In genomic region chr10:87859453-87859852, GRCm38 (mm10) we compare ENCODE assay signal across 8 mouse cellular contexts. TPM values are rescaled to one million over a fixed set of nuclear protein-coding genes. Genes with fewer than 3 reads are reported as not detected.
DNase-seq lines count a peak whose midpoint lies in the region; ATAC-seq and TF ChIP-seq lines count a peak whose summit lies in the region.

No protein-coding gene starts in this region.

- no peak for ATAC-seq in heart, embryonic 14.5 days (ENCODE audit: insufficient number of reproducible peaks, insufficient read depth, low FRiP score, low read depth)
- ATAC-seq in embryonic facial prominence, embryonic 12.5 days (ENCODE audit: insufficient number of reproducible peaks, insufficient read depth, low FRiP score, low TSS enrichment): no peak
- ATAC-seq in intestine, embryonic 16.5 days: no peak

- no peaks in the 10 kb centered on the region for H3K9me3 ChIP-seq in heart, embryonic 14.5 days (ENCODE audit: control insufficient read depth, low read length)
- no peaks in the 10 kb centered on the region for H3K9me3 ChIP-seq in embryonic facial prominence, embryonic 12.5 days
- H3K9me3 ChIP-seq in intestine, embryonic 16.5 days (ENCODE audit: control insufficient read depth, low read length): no peaks in the 10 kb centered on the region

- peak overlapping the region; percentile 82 for H3K4me2 ChIP-seq in heart, embryonic 14.5 days (ENCODE audit: low read length)
- peak overlapping the region; percentile 64 for H3K4me2 ChIP-seq in embryonic facial prominence, embryonic 12.5 days (replicated peaks)
- H3K4me2 ChIP-seq in intestine, embryonic 16.5 days (ENCODE audit: low read depth, low read length): peak overlapping the region; percentile 73
- H3K4me2 ChIP-seq in myocyte (ENCODE audit: low read depth): peak overlapping the region; percentile 92

- peak overlapping the region; percentile 62 to 68 for H3K4me3 ChIP-seq in heart, embryonic 14.5 days (ENCODE audit: control insufficient read depth in 1 of 2, insufficient read depth in 1 of 2, low read depth in 1 of 2, low read length in 2 of 2)
- peak overlapping the region; percentile 53 for H3K4me3 ChIP-seq in embryonic facial prominence, embryonic 12.5 days
- peak overlapping the region; percentile 59 for H3K4me3 ChIP-seq in intestine, embryonic 16.5 days (ENCODE audit: low read length)
- H3K4me3 ChIP-seq in myocyte: peak overlapping the region; percentile 22

- H3K79me2 ChIP-seq in myocyte (ENCODE audit: control insufficient read depth, insufficient read depth): no peaks in the 10 kb centered on the region

- peak overlapping the region; percentile 61 to 86 for H3K27ac ChIP-seq in heart, embryonic 14.5 days (replicated peaks in 1 of 2; ENCODE audit: control insufficient read depth in 1 of 2, insufficient read depth in 1 of 2, low read depth in 2 of 2, low read length in 2 of 2)
- H3K27ac ChIP-seq in embryonic facial prominence, embryonic 12.5 days: peak overlapping the region; percentile 93
- H3K27ac ChIP-seq in intestine, embryonic 16.5 days (ENCODE audit: low read length): peak overlapping the region; percentile 81

- H3K36me3 ChIP-seq in heart, embryonic 14.5 days (ENCODE audit: control insufficient read depth, insufficient read depth, low read length): 0 out of 2 replicates have a peak, but pooled peaks cover under 1% of the 10 kb centered on the region
- no peaks in the 10 kb centered on the region for H3K36me3 ChIP-seq in embryonic facial prominence, embryonic 12.5 days
- H3K36me3 ChIP-seq in intestine, embryonic 16.5 days (ENCODE audit: control insufficient read depth, insufficient read depth, low read length): no peaks in the 10 kb centered on the region
- H3K36me3 ChIP-seq in myocyte (ENCODE audit: control insufficient read depth, insufficient read depth): no peaks in the 10 kb centered on the region

- no peak overlapping the region for H3ac ChIP-seq in myocyte (ENCODE audit: control insufficient read depth, insufficient read length)

- no peak for TF ChIP-seq POLR2A in myocyte (IDR thresholded peaks at IDR 0.05; ENCODE audit: insufficient read length, low read depth)

- 13% methylated on average over 10 of the region's 10 CpGs for WGBS in heart, embryonic 14.5 days
- 6% methylated on average over 10 of the region's 10 CpGs for WGBS in embryonic facial prominence, embryonic 12.5 days
- 3% methylated on average over 10 of the region's 10 CpGs for WGBS in intestine, embryonic 16.5 days

- H3K27me3 ChIP-seq in heart, embryonic 14.5 days (ENCODE audit: control insufficient read depth, insufficient read depth, low read length): no peaks in the 10 kb centered on the region
- no peaks in the 10 kb centered on the region for H3K27me3 ChIP-seq in embryonic facial prominence, embryonic 12.5 days
- H3K27me3 ChIP-seq in intestine, embryonic 16.5 days (replicated peaks; ENCODE audit: control insufficient read depth, insufficient read depth, low read length): no peaks in the 10 kb centered on the region
- H3K27me3 ChIP-seq in myocyte (ENCODE audit: control insufficient read depth, insufficient read depth, insufficient read length): no peaks in the 10 kb centered on the region

- peaks cover 25 to 54% of the 10 kb centered on the region in 2 experiments for H3K4me1 ChIP-seq in heart, embryonic 14.5 days (ENCODE audit: control insufficient read depth in 2 of 2, insufficient read depth in 2 of 2, low read length in 2 of 2)
- H3K4me1 ChIP-seq in embryonic facial prominence, embryonic 12.5 days: peaks cover 49% of the 10 kb centered on the region
- H3K4me1 ChIP-seq in intestine, embryonic 16.5 days (ENCODE audit: control insufficient read depth, insufficient read depth, low read length): peaks cover 14% of the 10 kb centered on the region

- H3K9ac ChIP-seq in heart, embryonic 14.5 days (ENCODE audit: low read length): peak overlapping the region; percentile 85
- peak overlapping the region; percentile 63 for H3K9ac ChIP-seq in embryonic facial prominence, embryonic 12.5 days
- peak overlapping the region; percentile 41 for H3K9ac ChIP-seq in intestine, embryonic 16.5 days (ENCODE audit: low read depth, low read length)

- no peak for DNase-seq in heart, adult 9 months (ENCODE audit: low spot score in 2 of 2)
- no peak for DNase-seq in right cerebral cortex, postnatal 36 days (ENCODE audit: low spot score in 2 of 2)
- DNase-seq in gastrocnemius, adult 18-20 months (ENCODE audit: low spot score): no peak
- no peak for DNase-seq in adrenal gland, postnatal 36 days

TF ChIP-seq in myocyte, 11 proteins besides CTCF, POLR2A, EP300 and RAD21:
- no peak for TF ChIP-seq E2F4 (IDR thresholded peaks at IDR 0.05; ENCODE audit: insufficient read depth)
- TF ChIP-seq TCF3 (IDR thresholded peaks at IDR 0.05; ENCODE audit: insufficient read length, low read depth): no peak
- TF ChIP-seq POLR2AphosphoS2 (IDR thresholded peaks at IDR 0.05; ENCODE audit: insufficient read length, low read depth): no peak
- no peak for TF ChIP-seq MYOD1 (IDR thresholded peaks at IDR 0.05; ENCODE audit: control insufficient read depth in 1 of 3, insufficient read length in 2 of 3, low read depth in 2 of 3)
- no peak for TF ChIP-seq SRF (IDR thresholded peaks at IDR 0.05; ENCODE audit: control insufficient read depth, insufficient read length, low read depth)
- no peak for TF ChIP-seq MYOG (IDR thresholded peaks at IDR 0.05; ENCODE audit: control insufficient read depth in 1 of 3, insufficient read depth in 1 of 3, insufficient read length in 2 of 3, low read depth in 2 of 3)
- no peak for TF ChIP-seq REST (IDR thresholded peaks at IDR 0.05; ENCODE audit: insufficient read depth, insufficient read length)
- no peak for TF ChIP-seq TCF12 (IDR thresholded peaks at IDR 0.05; ENCODE audit: insufficient read depth, poor library complexity, severe bottlenecking)
- TF ChIP-seq USF1 (IDR thresholded peaks at IDR 0.05; ENCODE audit: low read depth): no peak
- TF ChIP-seq MAX (IDR thresholded peaks at IDR 0.05; ENCODE audit: low read depth): no peak
- no peak for TF ChIP-seq CEBPB (IDR thresholded peaks at IDR 0.05; ENCODE audit: insufficient read depth, poor library complexity, severe bottlenecking)
TF ChIP-seq in myocyte: peak in this region for 0.

RNA-seq across cellular contexts. Expression of gene Igf1, which starts 1.4 kb away (rescaled TPM):
- polyA plus RNA-seq in heart, embryonic 14.5 days (2014; fragmentation: Nextera tagmentation; extraction: Ambion mirVana): 37.1 and 46.9 TPM in 2 replicates
- polyA plus RNA-seq in embryonic facial prominence, embryonic 12.5 days (2016; fragmentation: Nextera tagmentation; extraction: Ambion mirVana): 68.0 and 85.1 TPM in 2 replicates
- polyA plus RNA-seq in intestine, embryonic 16.5 days (2015; fragmentation: Nextera tagmentation; extraction: Ambion mirVana): 36.2 and 36.3 TPM in 2 replicates
- polyA plus RNA-seq in myocyte (2012; fragmentation: generic; extraction: Trizol): 0.48 TPM
- 1 to 10 TPM; 6.8 to 9.4 TPM for total RNA-seq in gastrocnemius, adult 18-20 months (2021)
- 10 to 100 TPM; 18.0 to 52.1 TPM for total RNA-seq in adrenal gland, postnatal 36 days (2021)

Comparison
In these comparisons a context has a peak if more than half of its experiments do, and no peak if none do; other contexts are left out.
1. RNA of gene Igf1, which starts 1.4 kb away (polyA plus RNA-seq): 68.0 to 85.1 TPM in embryonic facial prominence, embryonic 12.5 days, 37.1 to 46.9 TPM in heart, embryonic 14.5 days and 36.2 to 36.3 TPM in intestine, embryonic 16.5 days; 0.48 TPM in myocyte (single experiment); every median in the first group is over 10 times any median in the second.
2. Peak in every context shown above with its lines, with median percentiles within 50 percentile points of each other: H3K27ac ChIP-seq, H3K4me2 ChIP-seq, H3K4me3 ChIP-seq and H3K9ac ChIP-seq.